Mouse (Mus musculus) adrenal gland, postnatal 25 days (tissue): ENCODE results near the gene Ccdc91. TPM values are rescaled to one million over a fixed set of nuclear protein-coding genes. Genes with fewer than 3 reads are reported as not detected.

ENCODE experiments used
- DNase-seq: peaks from one replicate; pipeline ENCODE4 v3.0.0; 2021; ENCODE audit warnings: mixed read lengths
- long read RNA-seq: library from polyadenylated mRNA; stranded (forward); transcript quantifications from one replicate; pipeline ENCODE4 v2.0.0, GENCODE M21; 2021
- total RNA-seq: library from RNA; stranded (reverse); gene quantifications from 2 replicates; pipeline ENCODE4 v1.2.3, GENCODE M21; 2021

Ccdc91 gene
- total RNA-seq = 58.2 and 60.0 TPM in 2 replicates
- long read RNA-seq, transcript Ccdc91-201 (13 exons, 2,459 nt) = major isoform, 71 of 90 reads
- long read RNA-seq, partial matches to known transcripts = 4 of 90 reads
- long read RNA-seq, other reads (novel, unspliced or antisense) = 15 of 90 reads

DNA sequence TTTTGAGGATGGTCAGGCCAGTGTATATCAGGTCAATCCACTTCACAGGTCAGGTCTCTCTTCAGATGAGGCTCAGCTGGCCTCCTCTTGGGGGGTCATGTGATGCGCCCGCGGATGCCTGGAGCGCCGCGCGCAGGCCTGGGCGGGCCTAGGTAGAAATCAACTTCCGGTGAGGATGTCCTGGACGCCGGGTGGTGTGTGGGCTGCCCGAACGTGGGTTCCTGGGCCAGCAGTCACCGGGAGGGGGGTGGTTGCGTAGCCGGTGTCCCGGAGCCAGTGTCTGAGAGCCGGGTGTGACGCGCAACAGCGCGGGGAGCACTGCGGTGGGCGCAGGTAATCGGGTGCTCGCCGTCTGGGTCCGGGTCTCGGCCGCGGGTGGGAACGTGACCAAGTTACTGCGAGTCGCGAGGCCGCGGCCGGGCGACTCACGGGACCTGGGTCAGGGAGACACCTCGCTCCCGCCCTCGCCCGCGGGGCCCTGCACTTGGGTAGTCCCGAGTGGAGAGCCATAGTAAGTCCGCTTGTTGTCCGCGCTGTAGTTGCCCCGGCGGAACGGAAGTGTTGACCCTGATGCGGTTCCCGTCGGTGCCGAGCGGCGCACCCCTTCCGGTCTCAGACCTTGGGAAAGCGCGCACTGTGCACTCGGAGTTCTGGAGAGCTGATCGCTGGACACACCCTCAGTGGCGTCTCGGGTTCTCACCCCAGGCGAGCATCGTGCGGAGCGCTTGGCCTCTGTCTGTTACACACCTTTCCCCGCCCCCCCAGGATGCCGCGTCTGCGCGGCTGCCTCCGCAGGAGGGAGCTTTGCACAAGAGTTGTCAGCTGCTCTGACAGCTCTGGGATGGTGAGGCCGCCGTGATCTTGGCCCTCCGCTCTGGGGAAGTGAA is at the start of gene Ccdc91:
TSS of gene Ccdc91 (plus strand) at position 102 of the 887 bp plus-strand sequence.
- peak; percentile 90 for DNase-seq

DNA sequence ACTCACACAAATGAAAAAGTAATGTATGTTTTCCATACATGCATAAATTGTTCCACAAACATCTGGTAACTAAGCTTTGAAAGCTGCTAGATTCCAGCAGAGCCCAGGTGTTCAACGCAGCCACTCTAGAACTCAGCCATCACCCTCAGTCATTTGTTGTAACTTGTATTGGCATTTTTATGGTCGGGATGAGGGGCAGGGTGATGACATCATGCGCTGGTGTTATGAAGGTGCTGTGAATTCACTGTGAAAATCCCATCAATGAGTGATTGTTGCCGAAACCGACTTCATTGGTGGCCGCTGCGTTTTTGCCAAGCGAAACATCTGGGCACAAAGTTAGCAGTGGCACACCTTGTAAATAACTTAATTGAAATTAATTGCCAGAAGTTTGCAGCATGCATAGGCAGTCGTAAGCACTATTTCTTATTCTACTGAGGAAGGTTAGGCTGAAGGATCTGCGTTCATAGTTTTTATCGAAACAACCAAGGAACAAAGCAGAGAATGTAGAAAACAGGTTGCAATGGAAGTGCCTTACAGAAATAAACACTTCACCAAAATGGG is 48.6 kb upstream of the Ccdc91 start:
- no peak for DNase-seq

DNA sequence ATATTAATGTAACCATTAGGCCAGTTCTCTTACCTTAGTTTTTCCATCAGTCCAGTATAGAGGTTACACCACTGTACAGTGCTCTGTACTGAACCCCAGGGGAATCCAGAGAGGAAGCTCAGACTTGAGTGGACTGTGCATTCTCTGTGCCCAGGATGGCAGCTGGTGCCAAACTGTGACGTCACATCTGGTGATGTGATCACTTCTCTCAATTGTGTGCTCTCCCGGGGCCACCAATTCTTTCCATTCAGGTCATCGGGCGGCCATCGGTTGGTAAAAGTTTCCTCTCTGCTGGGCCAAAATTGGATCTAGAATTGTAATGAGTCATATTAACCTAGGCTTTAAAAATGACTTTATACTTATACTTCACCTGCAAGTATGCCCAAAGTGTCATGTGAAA is 19.9 kb upstream of the Ccdc91 start:
- DNase-seq = no peak

DNA sequence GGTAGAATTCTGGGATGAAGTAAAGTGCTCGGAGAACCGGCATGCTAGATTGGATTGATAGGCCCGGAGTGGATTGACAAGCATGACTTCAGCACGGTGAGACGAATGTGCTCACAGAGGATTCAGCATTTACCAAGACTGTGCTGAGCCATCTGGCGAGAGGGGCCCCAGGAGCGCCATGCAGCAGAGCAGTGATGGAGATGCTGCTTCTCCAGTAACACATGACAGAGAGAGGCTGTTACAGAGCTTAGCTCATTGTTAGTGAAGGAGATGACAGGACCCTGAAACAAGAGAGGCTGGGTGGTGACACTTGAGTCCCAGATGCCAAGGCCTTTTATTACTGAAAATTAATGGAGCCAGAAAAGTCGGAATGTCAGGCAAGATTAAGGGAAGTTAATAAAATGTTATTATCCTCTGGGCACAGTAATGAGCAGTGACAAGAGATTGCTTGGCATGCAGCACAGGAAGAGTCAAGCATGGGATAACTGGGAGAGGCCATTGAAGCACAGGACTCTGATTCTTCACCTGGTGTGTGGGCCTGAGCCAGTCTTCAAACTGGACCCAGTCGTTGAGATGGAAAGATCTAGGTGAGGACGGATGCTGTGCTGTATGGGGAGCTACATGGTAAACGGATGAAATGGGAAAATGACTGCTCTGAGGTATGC is 16.9 kb upstream of the Ccdc91 start:
- no peak for DNase-seq

DNA sequence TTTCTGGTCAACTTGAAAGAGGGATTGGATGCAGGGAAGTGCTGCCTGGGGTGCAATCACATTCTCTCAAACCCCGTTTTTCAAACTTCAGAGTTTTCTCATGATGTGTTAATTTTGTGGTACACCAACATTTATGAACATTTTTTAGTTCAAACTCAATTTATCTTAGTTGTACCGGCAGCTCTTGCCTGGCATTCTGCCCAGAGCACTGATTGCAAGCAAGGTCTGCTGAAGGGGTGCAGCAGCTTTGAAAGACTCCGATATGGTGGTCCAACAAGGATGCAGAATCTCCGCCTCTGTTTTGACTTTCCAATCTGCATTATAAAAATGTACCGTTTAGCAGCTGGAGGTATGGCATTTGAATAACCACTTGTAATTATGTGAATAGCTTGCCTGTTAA is 5.6 kb upstream of the Ccdc91 start:
- DNase-seq = peak; percentile 43

DNA sequence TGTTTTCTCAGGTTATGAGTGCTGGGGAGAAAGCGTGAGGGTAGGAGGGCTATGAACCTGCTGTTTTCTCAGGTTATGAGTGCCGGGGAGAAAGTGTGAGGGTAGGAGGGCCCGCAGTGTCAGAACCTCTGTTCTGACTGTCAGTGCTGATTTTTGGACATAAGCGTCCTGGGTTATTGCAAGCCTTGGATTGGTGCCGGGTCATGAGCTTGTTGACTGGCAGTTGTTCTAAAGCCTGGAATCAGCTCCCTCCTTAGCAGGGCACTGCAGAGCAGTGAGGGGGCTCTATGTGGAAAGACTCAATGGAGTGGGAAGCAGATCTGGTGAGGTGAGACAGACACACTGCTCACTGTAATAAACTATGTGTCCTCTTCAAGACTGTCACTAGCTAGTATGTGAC is 5.5 kb downstream of the Ccdc91 start:
- peak; percentile 11 for DNase-seq

DNA sequence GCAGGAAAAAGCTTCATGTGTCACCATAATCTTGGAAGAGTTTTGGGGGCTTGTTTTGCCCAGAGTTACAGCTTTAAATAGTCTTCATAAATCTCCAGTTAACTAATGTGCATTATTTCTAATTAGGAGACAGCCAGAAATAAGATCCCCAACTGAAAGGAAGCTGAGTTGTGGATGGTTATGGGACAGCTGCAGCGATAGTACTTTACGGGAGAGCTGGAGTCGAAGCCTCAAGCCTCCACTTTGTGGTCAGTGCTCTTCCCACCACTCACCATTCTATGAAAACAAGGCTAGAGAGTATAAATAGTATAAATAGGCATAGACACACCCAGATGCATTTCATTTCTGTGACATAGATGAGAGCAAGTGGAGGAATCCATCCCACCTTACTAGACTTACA is 14.5 kb downstream of the Ccdc91 start:
- no peak for DNase-seq

DNA sequence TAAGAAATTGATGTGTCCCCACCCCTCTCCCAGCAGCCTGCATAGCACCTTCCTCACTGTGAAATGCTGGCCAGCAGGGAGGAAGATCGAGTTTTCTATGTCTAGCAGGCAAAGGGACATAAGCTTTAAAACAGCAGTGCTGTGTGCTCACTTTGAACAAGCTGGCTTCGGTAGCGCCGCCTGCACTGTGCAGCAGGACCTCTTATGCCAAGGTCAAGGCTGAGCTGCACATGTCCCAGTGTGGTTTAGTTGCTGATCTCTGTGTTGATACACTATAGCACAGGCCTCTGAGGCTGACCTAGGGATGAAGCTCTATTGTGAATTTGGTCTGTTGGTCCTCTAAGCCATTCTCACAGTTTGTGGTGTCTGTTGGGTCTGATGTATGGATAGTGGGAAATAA is 16.9 kb downstream of the Ccdc91 start:
- peak; percentile 8 for DNase-seq

DNA sequence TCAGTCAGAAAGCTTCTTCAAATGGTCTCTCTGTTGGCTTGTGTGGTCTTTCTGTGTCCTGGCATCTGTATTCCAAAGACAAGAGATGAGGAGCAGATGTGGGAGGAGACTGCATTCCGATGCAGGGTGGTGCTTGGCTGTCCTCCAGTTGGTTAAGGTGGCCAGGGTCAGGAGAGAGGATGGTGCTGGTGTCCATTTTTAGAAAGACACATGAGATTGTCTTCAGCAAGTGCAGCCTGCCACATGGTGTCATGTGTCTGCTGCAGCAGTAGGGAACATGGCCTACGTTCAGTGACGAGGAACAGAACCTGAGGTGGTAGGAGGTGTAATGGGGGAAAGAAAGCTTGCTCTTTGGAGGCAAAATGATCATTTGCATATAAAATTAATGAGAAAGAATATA is 25.8 kb downstream of the Ccdc91 start:
- no peak for DNase-seq

DNA sequence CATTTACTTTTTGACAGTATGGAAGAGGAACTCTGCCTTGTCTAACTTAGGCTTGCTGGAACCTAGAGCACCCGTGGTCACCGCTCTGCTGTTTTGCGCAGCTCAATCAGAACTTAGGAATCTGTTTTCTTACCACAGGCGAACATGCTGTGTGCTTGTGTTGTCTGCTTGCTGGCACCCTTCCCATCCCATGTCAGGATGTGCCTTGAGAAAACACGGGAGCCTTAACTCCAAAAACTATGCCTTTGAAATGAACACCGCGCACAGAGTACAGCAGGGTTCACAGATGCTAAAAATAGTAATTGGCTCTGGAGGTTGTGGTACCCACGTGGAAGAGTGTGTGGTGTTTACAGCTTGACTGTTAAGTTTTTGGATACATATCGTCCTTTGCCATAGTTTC is 30.4 kb downstream of the Ccdc91 start:
- no peak for DNase-seq

DNA sequence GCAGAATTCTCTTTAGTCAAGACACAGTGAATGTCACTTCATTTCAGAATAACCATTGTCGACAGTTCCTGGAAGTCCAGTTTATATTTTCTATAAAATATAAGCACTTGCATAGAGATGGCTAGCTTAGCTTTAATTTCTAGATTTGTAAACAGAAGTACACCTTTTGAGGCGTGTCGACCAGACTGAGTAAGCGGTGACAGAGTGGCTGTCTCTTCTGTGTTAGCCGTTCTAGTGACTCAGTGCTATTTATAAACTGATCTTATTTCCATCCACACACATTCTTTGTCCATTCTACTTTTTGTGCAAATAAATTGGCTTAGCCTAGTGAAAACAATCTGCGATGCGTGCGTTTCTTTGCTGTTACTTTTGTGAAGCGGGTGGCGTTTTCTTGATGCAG is 30.9 kb downstream of the Ccdc91 start:
- DNase-seq = no peak

DNA sequence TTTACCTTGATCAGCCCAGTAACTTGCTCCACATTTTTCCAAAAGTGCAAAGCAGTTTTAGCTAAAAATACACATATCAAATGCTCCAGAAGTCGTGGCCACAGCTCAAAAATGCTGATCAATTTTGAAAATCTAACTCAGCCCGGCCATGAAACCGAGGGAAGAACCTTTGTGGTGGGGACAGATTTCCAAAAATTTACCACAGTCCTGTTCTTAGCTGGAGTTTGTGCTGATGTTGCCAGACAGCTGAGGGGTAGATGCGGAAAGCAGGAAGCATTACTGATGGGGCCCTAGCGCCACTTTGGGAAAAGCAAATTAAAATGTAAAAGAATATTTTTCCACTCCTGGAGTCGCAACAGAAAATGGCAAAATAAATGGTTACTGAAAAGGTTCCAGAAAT is 31.6 kb downstream of the Ccdc91 start:
- DNase-seq = no peak

DNA sequence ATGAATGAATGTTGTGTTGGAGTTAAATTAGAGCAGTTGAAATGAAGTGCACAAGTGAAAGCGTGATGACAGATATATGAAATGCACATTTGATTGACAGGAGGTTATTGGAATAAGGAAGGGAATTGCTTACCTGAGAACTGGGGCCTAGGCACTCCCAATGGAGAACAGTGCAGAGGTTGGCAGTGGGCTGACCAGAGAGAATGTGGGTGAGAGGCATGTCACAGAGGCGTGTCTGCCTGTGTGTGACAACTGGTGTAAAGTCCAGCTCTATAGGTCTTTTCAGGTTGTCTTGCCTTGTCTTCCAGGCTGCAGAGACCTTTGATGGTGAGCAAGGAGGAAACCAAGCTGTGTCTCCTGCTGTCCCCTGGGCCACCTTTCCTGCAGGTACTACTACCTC is 34.9 kb downstream of the Ccdc91 start:
- DNase-seq = no peak

DNA sequence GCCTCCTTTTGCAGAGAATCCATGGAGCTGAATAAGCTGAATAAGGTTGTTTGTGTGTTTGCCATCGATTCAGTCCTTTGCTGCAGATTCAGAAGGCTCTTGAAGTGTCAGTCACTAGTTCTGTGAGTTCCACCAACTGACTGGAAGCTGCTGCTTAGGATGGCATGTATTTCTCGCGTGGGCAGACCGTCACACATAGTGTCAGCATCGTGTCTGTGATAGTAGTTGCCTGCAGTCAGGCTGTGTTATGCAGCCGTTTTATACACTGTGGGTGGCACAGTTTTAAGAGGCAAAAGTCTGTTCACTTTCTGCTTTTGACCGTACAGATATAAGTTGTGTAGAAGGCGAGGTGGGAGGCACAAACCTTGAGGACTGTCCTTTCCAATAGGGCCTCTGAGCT is 42.3 kb downstream of the Ccdc91 start:
- DNase-seq = no peak

DNA sequence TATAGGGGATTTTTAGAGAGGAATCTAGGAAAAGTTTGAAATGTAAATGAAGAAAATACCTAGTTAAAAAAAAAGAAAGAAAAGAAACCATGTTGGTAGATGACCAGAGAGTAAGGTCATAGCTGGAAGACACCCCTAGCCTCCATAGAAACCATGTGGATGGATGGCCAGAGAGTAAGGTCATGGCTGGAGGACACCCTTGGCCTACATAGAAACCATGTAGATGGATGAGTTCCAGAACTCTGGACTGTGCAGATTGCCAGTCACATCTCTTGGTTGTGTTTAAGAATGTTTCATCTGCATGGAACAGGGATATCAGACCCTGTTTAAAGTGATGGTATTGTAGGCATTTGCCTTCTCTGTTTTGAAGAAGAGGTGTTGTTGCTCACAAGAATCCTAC is 49.6 kb downstream of the Ccdc91 start:
- no peak for DNase-seq

DNA sequence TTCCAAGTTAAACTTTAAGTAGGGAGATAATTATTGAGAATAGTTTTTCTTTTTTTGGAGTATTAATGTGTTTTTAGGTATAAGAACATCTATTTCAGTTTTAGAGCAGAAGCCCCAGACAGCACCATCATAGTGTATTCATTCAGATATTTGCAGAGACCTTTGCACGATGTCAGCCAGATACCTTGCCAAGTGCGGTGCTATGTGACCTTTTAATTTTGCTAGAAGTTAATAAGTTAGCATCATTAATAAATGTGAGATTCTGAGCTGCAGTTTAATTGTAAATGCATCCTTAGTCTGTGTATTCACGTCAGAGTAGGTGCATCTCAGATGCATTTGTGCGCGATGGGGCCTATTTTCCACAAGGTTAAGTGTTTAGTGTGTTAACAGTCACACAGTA is 59.3 kb downstream of the Ccdc91 start:
- no peak for DNase-seq

DNA sequence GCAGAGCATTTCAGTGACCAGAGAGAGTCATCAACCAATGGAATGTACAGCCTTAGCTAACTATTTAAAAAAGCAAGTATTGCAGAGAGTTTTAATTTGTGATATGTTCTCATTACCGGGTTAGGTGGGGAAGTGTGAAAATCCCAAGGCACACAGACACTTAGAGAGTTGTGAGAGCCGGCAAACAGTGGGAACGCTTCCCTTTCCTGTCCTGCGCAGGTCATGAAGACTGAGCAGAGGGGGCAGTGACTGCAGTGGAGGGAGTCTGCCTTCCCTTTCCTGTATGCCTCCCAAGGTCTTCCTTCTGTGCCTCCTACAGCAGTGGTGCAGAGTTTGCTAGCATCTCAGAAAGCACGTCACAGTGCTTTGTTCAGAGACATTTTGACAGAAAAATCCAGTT is 62.6 kb downstream of the Ccdc91 start:
- DNase-seq = no peak

DNA sequence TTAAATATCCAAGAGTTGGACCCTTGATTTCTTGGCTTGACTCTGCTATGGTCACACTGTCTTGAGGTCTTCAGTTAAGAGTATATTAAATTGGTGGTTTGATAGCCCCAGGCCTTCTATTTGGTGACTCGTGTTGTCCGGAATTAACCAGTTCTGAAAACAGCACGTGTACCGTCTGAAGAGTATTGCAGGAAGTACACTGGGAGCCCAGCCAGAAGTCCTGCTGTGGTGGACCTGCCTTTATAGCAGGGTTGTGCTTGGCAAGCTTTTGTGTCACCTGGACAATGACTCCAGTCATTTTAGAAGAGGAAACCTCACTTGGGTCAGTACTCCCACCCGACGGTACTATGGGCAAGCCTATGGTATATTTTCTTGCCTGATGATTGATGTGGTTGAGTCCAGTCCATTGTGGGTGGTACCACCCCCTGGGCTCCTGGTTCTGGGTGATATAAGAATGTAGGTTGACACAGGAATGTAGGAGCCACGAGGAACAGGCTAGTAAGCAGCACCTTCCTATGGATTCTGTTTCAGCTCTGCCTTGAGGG is 63.5 kb downstream of the Ccdc91 start:
- DNase-seq = no peak

DNA sequence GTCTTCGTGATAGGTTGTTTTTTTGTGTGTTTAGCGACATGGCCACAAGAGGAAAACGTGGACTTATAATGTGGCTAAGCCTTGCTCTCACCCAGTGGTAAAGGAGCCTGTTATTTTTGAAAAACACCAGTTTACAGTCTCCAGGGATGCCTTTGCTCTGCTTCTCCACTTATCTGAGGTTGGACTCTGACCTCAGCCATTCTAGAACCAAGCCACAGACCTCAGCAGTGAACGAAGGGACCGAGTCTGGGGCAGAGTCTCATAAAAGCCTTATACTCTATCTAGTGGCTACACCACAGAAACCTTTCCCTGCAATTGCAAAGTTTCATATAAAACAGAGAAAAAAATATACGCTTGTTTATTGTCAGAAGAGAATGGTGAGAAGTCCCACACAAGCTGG is 65.3 kb downstream of the Ccdc91 start:
- DNase-seq = no peak

DNA sequence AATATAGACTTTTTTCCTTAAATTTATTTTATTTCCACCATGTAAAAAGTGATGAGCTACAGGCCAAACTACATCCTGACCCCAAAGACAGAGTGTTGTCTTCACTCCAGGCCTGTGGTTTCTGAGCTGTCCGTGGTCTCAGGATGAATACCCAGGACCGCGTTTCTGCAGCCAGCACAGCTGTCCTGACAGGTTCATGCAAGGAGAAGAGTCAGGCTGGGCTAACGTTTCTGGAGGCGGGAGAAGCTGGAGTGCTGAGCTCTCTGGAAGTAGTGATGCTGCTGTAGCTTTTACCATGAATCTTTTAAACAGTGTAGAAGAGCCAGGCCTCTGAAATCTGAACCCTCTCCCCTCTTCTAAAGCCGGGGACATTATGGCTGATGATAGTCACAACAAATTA is 80.0 kb downstream of the Ccdc91 start:
- DNase-seq = no peak

DNA sequence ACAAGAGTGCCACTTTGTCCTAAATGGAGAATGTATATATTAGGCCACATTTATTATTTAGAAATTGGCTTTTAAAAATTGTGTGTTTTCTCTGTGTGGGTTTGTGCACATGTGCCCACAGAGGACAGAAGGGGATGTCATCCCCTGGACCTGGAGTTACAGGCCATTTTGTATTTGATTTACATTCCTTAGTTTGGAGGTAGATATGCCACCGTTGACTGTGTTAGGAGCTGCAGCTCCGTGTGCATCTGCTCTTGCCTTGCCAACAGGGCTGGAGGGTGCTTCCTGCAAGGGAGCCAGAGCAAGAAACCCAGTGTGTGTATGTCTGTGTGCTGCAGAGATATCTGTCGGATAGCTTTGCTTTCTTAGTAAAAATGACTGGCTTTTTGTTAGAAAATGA is 83.7 kb downstream of the Ccdc91 start:
- no peak for DNase-seq

DNA sequence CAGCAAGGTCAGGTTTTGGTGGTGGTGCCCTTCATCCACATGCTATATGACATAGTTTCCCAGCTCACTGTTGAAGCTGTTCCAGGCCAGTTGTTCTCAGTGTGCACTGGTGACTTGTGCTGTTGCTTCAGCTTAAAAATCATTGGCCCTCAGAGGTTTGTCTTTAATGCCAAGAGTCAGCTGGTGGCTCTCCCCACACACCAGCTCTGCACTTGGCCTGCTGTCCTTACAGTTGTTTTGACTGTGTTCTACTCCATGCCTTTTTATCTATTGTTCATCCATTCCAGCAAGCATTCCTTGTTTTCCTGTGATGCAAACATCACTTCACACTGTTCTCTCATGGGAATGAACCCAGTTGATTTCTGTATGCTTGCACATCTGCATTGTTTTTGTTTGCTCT is 84.8 kb downstream of the Ccdc91 start:
- no peak for DNase-seq

DNA sequence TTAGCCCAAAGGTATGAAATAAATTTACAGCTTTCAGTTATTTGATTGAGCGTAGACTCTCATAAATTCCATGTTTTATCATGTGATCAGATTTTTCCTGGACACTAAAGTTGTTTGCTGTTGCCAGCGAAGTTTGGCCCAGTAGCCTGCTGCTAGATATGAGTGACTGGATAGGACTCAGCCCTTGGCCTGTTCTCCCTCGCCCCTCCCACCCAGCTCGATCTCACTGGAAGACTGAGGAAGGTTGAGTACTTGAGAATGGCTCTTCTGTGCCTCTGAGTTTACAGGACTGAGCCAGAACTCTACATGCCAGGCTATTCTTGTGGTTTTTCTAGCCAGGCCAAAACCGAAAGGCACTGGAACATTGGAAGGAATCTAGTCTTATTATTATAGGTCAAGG is 93.6 kb downstream of the Ccdc91 start:
- no peak for DNase-seq
